Mouse (Mus musculus): ENCODE results near the gene Mul1. TPM values are rescaled to one million over a fixed set of nuclear protein-coding genes. Genes with fewer than 3 reads are reported as not detected.
A peak's percentile ranks its signal among the peaks of the same experiment; 100 is the strongest.

Mul1 gene
- 58.4 and 62.3 TPM in 2 replicates for total RNA-seq (2012; rRNA removed)

DNA sequence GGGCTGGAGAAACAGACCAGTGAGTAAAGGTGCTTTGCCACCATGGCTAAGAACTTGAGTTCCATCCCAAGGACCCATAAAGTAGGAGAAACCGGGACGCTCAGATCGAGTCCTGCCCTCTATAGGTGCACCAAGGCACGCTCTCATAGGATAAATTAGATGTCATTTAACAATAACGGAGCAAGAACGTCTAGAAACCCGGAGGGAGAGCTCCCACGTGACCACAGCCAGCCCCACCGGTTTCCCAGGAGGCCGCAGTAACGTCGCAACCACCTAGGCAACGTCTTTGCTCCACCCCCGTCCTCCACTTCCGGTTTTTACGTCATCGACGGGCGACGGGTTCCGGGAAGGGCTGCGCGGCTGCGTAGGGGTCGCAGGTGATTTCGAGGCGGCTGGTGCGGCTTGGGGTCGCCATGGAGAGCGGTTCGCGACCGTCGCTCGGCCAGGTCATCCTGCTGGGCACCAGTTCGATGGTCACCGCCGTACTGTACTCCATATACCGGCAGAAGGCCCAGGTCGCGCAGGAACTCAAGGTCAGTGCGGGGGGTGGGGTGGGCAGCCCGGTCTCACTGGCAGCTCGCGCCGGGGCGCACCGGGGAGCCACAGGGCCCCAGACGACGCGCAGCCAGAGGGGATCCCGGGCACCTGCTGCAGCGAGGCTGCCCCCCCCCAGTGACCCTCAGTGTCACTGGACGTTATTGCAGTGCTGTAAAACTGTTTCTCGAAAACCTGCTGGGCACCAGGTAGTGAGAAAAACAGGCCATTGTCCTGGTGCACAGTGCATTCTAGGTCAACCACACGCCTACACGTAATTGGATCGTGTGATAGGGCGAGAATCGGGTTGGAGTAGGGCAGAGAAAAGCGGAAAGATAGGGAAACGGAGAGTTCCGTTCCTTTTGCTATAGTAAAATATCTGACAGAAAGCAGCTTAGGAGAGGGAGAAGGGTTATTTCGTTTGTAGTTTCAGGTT, at the start of gene Mul1:
Gene Mul1 (plus strand): TSS at position 325 of the 970 bp plus-strand sequence.
- TF ChIP-seq CHD2 (IDR thresholded peaks at IDR 0.05; ENCODE audit: low read depth, low read length): no peak
- no peak; the same call in 1 of the 2 replicates for TF ChIP-seq ZC3H11A (IDR thresholded peaks at IDR 0.05; ENCODE audit: borderline replicate concordance, low read depth, low read length)
- no peak for TF ChIP-seq ZNF384 (IDR thresholded peaks at IDR 0.05; ENCODE audit: low read depth, low read length)
- peak; percentile 85 for TF ChIP-seq HCFC1 (IDR thresholded peaks at IDR 0.05; ENCODE audit: borderline replicate concordance, insufficient read depth, low read length)
- TF ChIP-seq MAFK (IDR thresholded peaks at IDR 0.05; ENCODE audit: insufficient read depth, low read depth, low read length): no peak
- Histone ChIP-seq H3K9me3 (ENCODE audit: control insufficient read depth, insufficient read depth, low read depth, low read length) (no peaks in the 10 kb centered on the region), H3K4me3 (ENCODE audit: insufficient read depth in 1 of 2, low read depth in 1 of 2, low read length in 2 of 2, poor library complexity in 1 of 2, severe bottlenecking in 1 of 2) (peak within 1 kb of the TSS; percentile 89 to 99), H3K27ac (ENCODE audit: insufficient read depth, low read depth, low read length, poor library complexity, severe bottlenecking) (peak within 1 kb of the TSS; percentile 6; the same call in 1 of the 2 replicates), H3K36me3 (ENCODE audit: control insufficient read depth, insufficient read depth, low read length, poor library complexity, severe bottlenecking) (peaks cover 32% of the 10 kb centered on the region), H3K4me1 (ENCODE audit: control insufficient read depth in 2 of 2, insufficient read depth in 2 of 2, low read length in 2 of 2, poor library complexity in 1 of 2) (peaks cover 3 to 9% of the 10 kb centered on the region in 2 experiments), H3K9ac (ENCODE audit: insufficient read depth, low read depth, low read length, poor library complexity, severe bottlenecking) (peak within 1 kb of the TSS; percentile 90)
- in situ Hi-C loops (cut with MboI; ENCODE audit: low sequenced_read_pairs in 2 of 2, unreplicated experiment in 2 of 2): no loop called here
- peak; percentile 94 for DNase-seq (ENCODE audit: low read depth, low spot score)

DNA sequence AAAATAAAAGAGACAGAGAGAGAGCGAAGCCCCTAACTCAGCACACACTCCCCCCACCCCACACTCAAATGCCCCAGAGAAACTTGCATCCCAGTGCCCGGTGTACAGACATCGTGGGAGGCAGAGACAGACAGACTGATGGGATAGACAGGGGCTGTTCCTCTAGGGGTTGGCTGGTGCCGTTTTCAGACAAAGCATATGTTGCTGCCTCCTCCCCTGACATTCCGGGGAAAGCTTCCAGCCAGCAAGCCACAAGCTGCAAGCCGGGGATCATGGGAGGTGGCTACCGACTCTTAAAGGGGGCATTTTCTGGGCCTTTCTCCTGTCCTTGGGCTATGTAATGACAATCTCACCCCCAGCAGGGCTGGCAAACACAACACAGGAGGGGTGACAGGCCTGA, 40.8 kb upstream of the Mul1 start:
- in situ Hi-C loops (cut with MboI; ENCODE audit: low sequenced_read_pairs in 2 of 2, unreplicated experiment in 2 of 2): no loop called here
- Histone ChIP-seq H3K36me3 (ENCODE audit: control insufficient read depth, insufficient read depth, low read length, poor library complexity, severe bottlenecking) (no peaks in the 10 kb centered on the region), H3K27ac (ENCODE audit: insufficient read depth, low read depth, low read length, poor library complexity, severe bottlenecking) (no peak overlapping the region), H3K9me3 (ENCODE audit: control insufficient read depth, insufficient read depth, low read depth, low read length) (no peaks in the 10 kb centered on the region), H3K9ac (ENCODE audit: insufficient read depth, low read depth, low read length, poor library complexity, severe bottlenecking) (no peak overlapping the region), H3K4me1 (ENCODE audit: control insufficient read depth in 2 of 2, insufficient read depth in 2 of 2, low read length in 2 of 2, poor library complexity in 1 of 2) (no peaks in the 10 kb centered on the region), H3K4me3 (ENCODE audit: insufficient read depth in 1 of 2, low read depth in 1 of 2, low read length in 2 of 2, poor library complexity in 1 of 2, severe bottlenecking in 1 of 2) (no peak overlapping the region)
- TF ChIP-seq HCFC1 (IDR thresholded peaks at IDR 0.05; ENCODE audit: borderline replicate concordance, insufficient read depth, low read length) (no peak), MAFK (IDR thresholded peaks at IDR 0.05; ENCODE audit: insufficient read depth, low read depth, low read length) (no peak), ZC3H11A (IDR thresholded peaks at IDR 0.05; ENCODE audit: borderline replicate concordance, low read depth, low read length) (no peak), ZNF384 (IDR thresholded peaks at IDR 0.05; ENCODE audit: low read depth, low read length) (no peak), CHD2 (IDR thresholded peaks at IDR 0.05; ENCODE audit: low read depth, low read length) (no peak)
- no peak for DNase-seq (ENCODE audit: low read depth, low spot score)

DNA sequence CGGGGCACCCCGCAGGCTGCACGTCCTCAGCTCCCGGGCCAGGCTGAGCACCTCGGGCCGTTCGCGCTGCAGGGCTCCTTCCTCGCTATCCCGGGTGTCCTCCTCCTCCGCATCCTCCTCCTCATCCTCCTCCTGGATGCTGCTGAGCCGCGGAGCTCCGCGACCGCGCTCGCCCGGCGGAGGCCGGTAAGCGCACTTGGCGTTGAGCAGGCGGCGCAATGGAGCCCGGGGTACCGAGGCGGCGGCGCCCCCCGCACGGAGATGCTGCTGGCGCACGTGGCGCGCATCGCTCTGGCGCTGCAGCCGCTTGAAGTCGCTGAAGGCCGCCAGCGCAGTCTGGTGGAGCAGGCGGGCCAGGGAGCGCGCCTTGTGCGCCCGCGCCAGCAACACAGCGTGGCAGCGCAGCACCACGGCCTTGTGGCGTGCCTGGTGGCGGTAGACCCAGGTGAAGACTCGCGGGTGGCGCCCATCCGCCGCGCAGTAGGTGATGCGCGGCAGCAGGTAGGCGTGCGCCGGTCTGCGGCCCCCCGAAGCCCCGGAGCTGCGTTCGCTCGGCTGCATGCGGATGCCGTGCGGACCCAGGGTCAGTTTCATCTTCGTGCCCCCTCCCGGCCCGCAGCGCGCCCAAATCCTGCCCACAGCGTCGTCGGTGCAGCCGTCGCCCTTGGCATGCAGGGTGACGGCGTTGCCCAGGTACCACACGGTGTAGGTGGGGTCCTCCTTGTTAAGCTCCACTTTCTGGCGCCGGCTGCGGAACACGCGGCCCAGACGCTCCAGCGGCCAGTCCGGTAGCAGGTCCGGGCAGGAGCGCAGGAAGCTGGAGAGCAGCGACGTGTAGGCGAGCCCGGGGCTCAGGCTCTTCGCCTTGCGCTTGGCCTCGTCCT, 39.1 kb upstream of the Mul1 start:
- TF ChIP-seq CHD2 (IDR thresholded peaks at IDR 0.05; ENCODE audit: low read depth, low read length) (no peak), HCFC1 (IDR thresholded peaks at IDR 0.05; ENCODE audit: borderline replicate concordance, insufficient read depth, low read length) (no peak), ZC3H11A (IDR thresholded peaks at IDR 0.05; ENCODE audit: borderline replicate concordance, low read depth, low read length) (no peak), ZNF384 (IDR thresholded peaks at IDR 0.05; ENCODE audit: low read depth, low read length) (no peak), MAFK (IDR thresholded peaks at IDR 0.05; ENCODE audit: insufficient read depth, low read depth, low read length) (no peak)
- Histone ChIP-seq H3K27ac (ENCODE audit: insufficient read depth, low read depth, low read length, poor library complexity, severe bottlenecking) (no peak overlapping the region), H3K4me1 (ENCODE audit: control insufficient read depth in 2 of 2, insufficient read depth in 2 of 2, low read length in 2 of 2, poor library complexity in 1 of 2) (no peaks in the 10 kb centered on the region), H3K9ac (ENCODE audit: insufficient read depth, low read depth, low read length, poor library complexity, severe bottlenecking) (peak overlapping the region; percentile 48), H3K36me3 (ENCODE audit: control insufficient read depth, insufficient read depth, low read length, poor library complexity, severe bottlenecking) (no peaks in the 10 kb centered on the region), H3K9me3 (ENCODE audit: control insufficient read depth, insufficient read depth, low read depth, low read length) (no peaks in the 10 kb centered on the region), H3K4me3 (ENCODE audit: insufficient read depth in 1 of 2, low read depth in 1 of 2, low read length in 2 of 2, poor library complexity in 1 of 2, severe bottlenecking in 1 of 2) (peak overlapping the region; percentile 35 to 68; a peak in 3 of 4 replicates)
- in situ Hi-C loops (cut with MboI; ENCODE audit: low sequenced_read_pairs in 2 of 2, unreplicated experiment in 2 of 2): no loop called here
- no peak for DNase-seq (ENCODE audit: low read depth, low spot score)

DNA sequence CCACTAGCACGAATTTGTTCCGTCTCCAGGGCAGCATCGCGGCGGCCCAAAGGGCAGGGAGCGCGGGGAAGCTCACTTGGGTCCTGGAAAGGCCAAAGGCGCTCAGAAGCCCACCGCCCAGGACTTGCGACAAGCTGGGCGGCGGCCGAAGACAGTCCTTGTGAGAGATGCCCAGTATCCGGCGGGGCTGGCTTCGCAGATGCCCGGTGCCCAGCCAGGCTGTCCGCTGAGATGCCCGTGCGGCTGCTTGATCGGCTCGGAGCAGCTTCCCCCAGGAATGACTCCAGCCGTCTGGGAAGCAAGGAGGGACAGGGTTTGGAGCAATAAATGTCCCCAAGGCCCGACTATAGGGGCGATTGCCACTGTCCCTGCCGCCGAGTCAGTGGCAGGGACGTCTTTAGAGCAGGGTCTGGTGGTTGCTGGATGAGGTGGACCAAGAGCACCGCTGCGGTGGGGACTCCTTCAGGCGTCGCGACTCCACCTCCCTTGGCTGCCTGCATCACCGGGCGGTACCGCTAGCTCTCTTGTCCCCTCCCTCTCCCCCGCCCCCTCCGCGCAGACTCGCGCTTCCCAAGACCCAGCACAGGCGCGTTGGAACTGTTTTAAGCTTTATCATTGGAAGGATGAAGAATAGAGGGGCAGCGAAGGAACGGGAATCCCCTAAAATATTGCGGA, 38.4 kb upstream of the Mul1 start, which contains the start of gene Fam43b:
Gene Fam43b (minus strand): TSS at position 558 of the 675 bp plus-strand sequence.
- TF ChIP-seq HCFC1 (IDR thresholded peaks at IDR 0.05; ENCODE audit: borderline replicate concordance, insufficient read depth, low read length): no peak
- in situ Hi-C loops (cut with MboI; ENCODE audit: low sequenced_read_pairs in 2 of 2, unreplicated experiment in 2 of 2): no loop called here

More for the DNA sequence above, 38.4 kb upstream of the Mul1 start, which contains the start of gene Fam43b:
- H3K9ac ChIP-seq (ENCODE audit: insufficient read depth, low read depth, low read length, poor library complexity, severe bottlenecking): peak within 1 kb of the TSS; percentile 48
- DNase-seq (ENCODE audit: low read depth, low spot score): no peak
- no peaks in the 10 kb centered on the region for H3K4me1 ChIP-seq (ENCODE audit: control insufficient read depth in 2 of 2, insufficient read depth in 2 of 2, low read length in 2 of 2, poor library complexity in 1 of 2)
- H3K4me3 ChIP-seq (ENCODE audit: insufficient read depth in 1 of 2, low read depth in 1 of 2, low read length in 2 of 2, poor library complexity in 1 of 2, severe bottlenecking in 1 of 2): peak within 1 kb of the TSS; percentile 35 to 68
- no peaks in the 10 kb centered on the region for H3K36me3 ChIP-seq (ENCODE audit: control insufficient read depth, insufficient read depth, low read length, poor library complexity, severe bottlenecking)
- H3K27ac ChIP-seq (ENCODE audit: insufficient read depth, low read depth, low read length, poor library complexity, severe bottlenecking): no peak within 1 kb of the TSS
- no peaks in the 10 kb centered on the region for H3K9me3 ChIP-seq (ENCODE audit: control insufficient read depth, insufficient read depth, low read depth, low read length)
